Mouse (Mus musculus) layer of hippocampus, adult 9-11 months (tissue): ENCODE results near the gene Gm12355.
A peak's percentile ranks its signal among the peaks of the same experiment; 100 is the strongest.

ENCODE experiments used
- DNase-seq: peaks from one replicate; pipeline ENCODE4 v3.0.0; 2022

Gene Gm12355

GRCm38 (mm10) chr11:98602090-98602690, 23.3 kb downstream of the Gm12355 start:
- DNase-seq: no peak

GRCm38 (mm10) chr11:98599291-98599690, 26.2 kb downstream of the Gm12355 start:
- DNase-seq: no peak

GRCm38 (mm10) chr11:98598851-98599290, 26.6 kb downstream of the Gm12355 start:
- DNase-seq: no peak

GRCm38 (mm10) chr11:98597991-98598390, 27.5 kb downstream of the Gm12355 start, which contains the start of gene Lrrc3c:
Lrrc3c (plus strand) TSS chr11:98598291.
- no peak for DNase-seq

GRCm38 (mm10) chr11:98597363-98597762, 28.1 kb downstream of the Gm12355 start:
- DNase-seq: no peak

- DNase-seq: no peak
Observed at GRCm38 (mm10) chr11:98595955-98596354, 29.5 kb downstream of the Gm12355 start.

GRCm38 (mm10) chr11:98595473-98595872, 30.0 kb downstream of the Gm12355 start:
- DNase-seq: no peak

GRCm38 (mm10) chr11:98595021-98595420, 30.4 kb downstream of the Gm12355 start:
- no peak for DNase-seq

GRCm38 (mm10) chr11:98590548-98591445, 34.7 kb downstream of the Gm12355 start:
- DNase-seq: no peak

GRCm38 (mm10) chr11:98589306-98589705, 36.2 kb downstream of the Gm12355 start:
- DNase-seq: no peak

- DNase-seq: no peak
Observed at GRCm38 (mm10) chr11:98588833-98589281, 36.6 kb downstream of the Gm12355 start.

GRCm38 (mm10) chr11:98587684-98588546, 37.5 kb downstream of the Gm12355 start:
- DNase-seq: peak; percentile 70

GRCm38 (mm10) chr11:98586892-98587563, 38.4 kb downstream of the Gm12355 start, which contains the start of gene Ormdl3:
Ormdl3 (minus strand) TSS chr11:98587368.
- peak; percentile 97 for DNase-seq

GRCm38 (mm10) chr11:98586087-98586891, 39.2 kb downstream of the Gm12355 start:
- no peak for DNase-seq

GRCm38 (mm10) chr11:98584629-98585177, 40.8 kb downstream of the Gm12355 start:
- no peak for DNase-seq

- no peak for DNase-seq
Observed at GRCm38 (mm10) chr11:98584146-98584545, 41.3 kb downstream of the Gm12355 start.

- no peak for DNase-seq
Observed at GRCm38 (mm10) chr11:98583571-98583970, 41.9 kb downstream of the Gm12355 start.

- no peak for DNase-seq
Observed at GRCm38 (mm10) chr11:98583265-98583552, 42.3 kb downstream of the Gm12355 start.

GRCm38 (mm10) chr11:98582551-98583264, 42.8 kb downstream of the Gm12355 start:
- no peak for DNase-seq

GRCm38 (mm10) chr11:98582030-98582388, 43.5 kb downstream of the Gm12355 start:
- no peak for DNase-seq
